Mouse (Mus musculus): Measurements from ENCODE around the gene Scarf1. TPM values are rescaled to one million over a fixed set of nuclear protein-coding genes. Genes with fewer than 3 reads are reported as not detected.

Gene Scarf1
- polyA plus RNA-seq, 1 experiment = 8.4 TPM

GRCm38 (mm10) chr11:75537025-75537414, 23.7 kb downstream of the Scarf1 start:
- Histone ChIP-seq H3K27ac (ENCODE audit: control insufficient read depth, insufficient read depth, low read depth, low read length, poor library complexity) (no peak overlapping the region), H3K4me3 (replicated peaks; ENCODE audit: control insufficient read depth, low read depth, low read length) (no peak overlapping the region), H3K4me1 (ENCODE audit: control insufficient read depth, insufficient read depth, low read length) (peaks cover 3% of the 10 kb centered on the region)
- WGBS = 87% methylated on average over 8 of the region's 8 CpGs
- TF ChIP-seq CTCF (IDR thresholded peaks at IDR 0.05; ENCODE audit: control insufficient read depth, insufficient read depth, low read length) (no peak), POLR2A (IDR thresholded peaks at IDR 0.05; ENCODE audit: borderline replicate concordance, control insufficient read depth, low read depth, low read length) (no peak)

- peaks cover 3% of the 10 kb centered on the region for H3K4me1 ChIP-seq (ENCODE audit: control insufficient read depth, insufficient read depth, low read length)
- no peak overlapping the region for H3K4me3 ChIP-seq (replicated peaks; ENCODE audit: control insufficient read depth, low read depth, low read length)
- TF ChIP-seq POLR2A (IDR thresholded peaks at IDR 0.05; ENCODE audit: borderline replicate concordance, control insufficient read depth, low read depth, low read length) (no peak), CTCF (IDR thresholded peaks at IDR 0.05; ENCODE audit: control insufficient read depth, insufficient read depth, low read length) (no peak)
- H3K27ac ChIP-seq (ENCODE audit: control insufficient read depth, insufficient read depth, low read depth, low read length, poor library complexity) = peak overlapping the region; percentile 15; the same call in 1 of the 2 replicates
- WGBS = 61% methylated on average over 11 of the region's 11 CpGs
Measured at GRCm38 (mm10) chr11:75537491-75538183, 24.3 kb downstream of the Scarf1 start.

- 48% methylated on average over 9 of the region's 9 CpGs for WGBS
- H3K4me1 ChIP-seq (ENCODE audit: control insufficient read depth, insufficient read depth, low read length) = peaks cover 2% of the 10 kb centered on the region
- no peak overlapping the region for H3K4me3 ChIP-seq (replicated peaks; ENCODE audit: control insufficient read depth, low read depth, low read length)
- H3K27ac ChIP-seq (ENCODE audit: control insufficient read depth, insufficient read depth, low read depth, low read length, poor library complexity) = peak overlapping the region; percentile 15; the same call in 1 of the 2 replicates
- no peak for TF ChIP-seq CTCF (IDR thresholded peaks at IDR 0.05; ENCODE audit: control insufficient read depth, insufficient read depth, low read length)
Measured at GRCm38 (mm10) chr11:75538184-75538969, 25.0 kb downstream of the Scarf1 start.

GRCm38 (mm10) chr11:75538970-75539299, 25.6 kb downstream of the Scarf1 start:
- Histone ChIP-seq H3K27ac (ENCODE audit: control insufficient read depth, insufficient read depth, low read depth, low read length, poor library complexity) (no peak overlapping the region), H3K4me1 (ENCODE audit: control insufficient read depth, insufficient read depth, low read length) (peaks cover 1% of the 10 kb centered on the region), H3K4me3 (replicated peaks; ENCODE audit: control insufficient read depth, low read depth, low read length) (no peak overlapping the region)
- no peak for TF ChIP-seq POLR2A (IDR thresholded peaks at IDR 0.05; ENCODE audit: borderline replicate concordance, control insufficient read depth, low read depth, low read length)
- TF ChIP-seq CTCF (IDR thresholded peaks at IDR 0.05; ENCODE audit: control insufficient read depth, insufficient read depth, low read length) = no peak
- WGBS = 68% methylated on average over 13 of the region's 13 CpGs

GRCm38 (mm10) chr11:75540209-75540608, 26.9 kb downstream of the Scarf1 start:
- Histone ChIP-seq H3K27ac (ENCODE audit: control insufficient read depth, insufficient read depth, low read depth, low read length, poor library complexity) (no peak overlapping the region; the same call in 1 of the 2 replicates), H3K4me3 (replicated peaks; ENCODE audit: control insufficient read depth, low read depth, low read length) (no peak overlapping the region), H3K4me1 (ENCODE audit: control insufficient read depth, insufficient read depth, low read length) (peaks cover 1% of the 10 kb centered on the region)
- 77% methylated on average over 8 of the region's 8 CpGs for WGBS
- TF ChIP-seq CTCF (IDR thresholded peaks at IDR 0.05; ENCODE audit: control insufficient read depth, insufficient read depth, low read length) (no peak), POLR2A (IDR thresholded peaks at IDR 0.05; ENCODE audit: borderline replicate concordance, control insufficient read depth, low read depth, low read length) (no peak)

- TF ChIP-seq POLR2A (IDR thresholded peaks at IDR 0.05; ENCODE audit: borderline replicate concordance, control insufficient read depth, low read depth, low read length) = no peak
- TF ChIP-seq CTCF (IDR thresholded peaks at IDR 0.05; ENCODE audit: control insufficient read depth, insufficient read depth, low read length) = no peak
- WGBS = 36% methylated on average over 19 of the region's 19 CpGs
- Histone ChIP-seq H3K27ac (ENCODE audit: control insufficient read depth, insufficient read depth, low read depth, low read length, poor library complexity) (peak overlapping the region; percentile 46), H3K4me3 (replicated peaks; ENCODE audit: control insufficient read depth, low read depth, low read length) (no peak overlapping the region), H3K4me1 (ENCODE audit: control insufficient read depth, insufficient read depth, low read length) (peaks cover 1% of the 10 kb centered on the region)
Measured at GRCm38 (mm10) chr11:75540710-75541581, 27.6 kb downstream of the Scarf1 start.

- no peak for TF ChIP-seq POLR2A (IDR thresholded peaks at IDR 0.05; ENCODE audit: borderline replicate concordance, control insufficient read depth, low read depth, low read length)
- 75% methylated on average over 9 of the region's 9 CpGs for WGBS
- H3K4me1 ChIP-seq (ENCODE audit: control insufficient read depth, insufficient read depth, low read length) = peaks cover 1% of the 10 kb centered on the region
Measured at GRCm38 (mm10) chr11:75544713-75545112, 31.4 kb downstream of the Scarf1 start.

GRCm38 (mm10) chr11:75546057-75546456, 32.7 kb downstream of the Scarf1 start:
- TF ChIP-seq POLR2A (IDR thresholded peaks at IDR 0.05; ENCODE audit: borderline replicate concordance, control insufficient read depth, low read depth, low read length) (no peak), CTCF (IDR thresholded peaks at IDR 0.05; ENCODE audit: control insufficient read depth, insufficient read depth, low read length) (no peak)
- 75% methylated on average over 4 of the region's 4 CpGs for WGBS
- Histone ChIP-seq H3K27ac (ENCODE audit: control insufficient read depth, insufficient read depth, low read depth, low read length, poor library complexity) (no peak overlapping the region), H3K4me3 (replicated peaks; ENCODE audit: control insufficient read depth, low read depth, low read length) (no peak overlapping the region), H3K4me1 (ENCODE audit: control insufficient read depth, insufficient read depth, low read length) (peaks cover 3% of the 10 kb centered on the region)

More at GRCm38 (mm10) chr11:75544713-75545112, 31.4 kb downstream of the Scarf1 start:
- no peak overlapping the region for H3K27ac ChIP-seq (ENCODE audit: control insufficient read depth, insufficient read depth, low read depth, low read length, poor library complexity)
- no peak overlapping the region for H3K4me3 ChIP-seq (replicated peaks; ENCODE audit: control insufficient read depth, low read depth, low read length)
